Mouse (Mus musculus) neural tube, embryonic 12.5 days (tissue): ENCODE measurements around the gene Fuom. TPM values are rescaled to one million over a fixed set of nuclear protein-coding genes. Genes with fewer than 3 reads are reported as not detected.
A peak's percentile ranks its signal among the peaks of the same experiment; 100 is the strongest.
"Not testable (repeated sequence)": the region's sequence is repeated elsewhere in the genome, so short reads cannot be mapped to it uniquely, and the experiment has no call there.

Experiments
- ATAC-seq: fragments of 200-750 bp; cut with Nextera tagmentation; 2 replicates; pipeline ENCODE4 v1.8.0; 2017; ENCODE audit warnings: low read depth, mild to moderate bottlenecking, moderate TSS enrichment, moderate library complexity; ENCODE audit not compliant: low FRiP score
- H3K27ac ChIP-seq: fragments of 300-500 bp; sonication (generic); 2 replicates; pipeline ENCODE4 v1.5.1; 2016
- H3K27me3 ChIP-seq: fragments of 300-500 bp; sonication (generic); replicated peaks from 2 replicates; pipeline ENCODE4 v1.6.1; 2016; ENCODE audit warnings: mild to moderate bottlenecking
- H3K36me3 ChIP-seq: fragments of 300-500 bp; sonication (generic); 2 replicates; pipeline ENCODE4 v1.6.1; 2016; ENCODE audit warnings: mild to moderate bottlenecking
- H3K4me1 ChIP-seq: fragments of 300-500 bp; sonication (generic); 2 replicates; pipeline ENCODE4 v1.6.1; 2016
- H3K4me2 ChIP-seq: fragments of 300-500 bp; sonication (generic); replicated peaks from 2 replicates; pipeline ENCODE4 v1.6.1; 2016; ENCODE audit warnings: mild to moderate bottlenecking
- H3K4me3 ChIP-seq: fragments of 300-500 bp; sonication (generic); 2 replicates; pipeline ENCODE4 v1.5.1; 2016
- H3K9ac ChIP-seq: fragments of 300-500 bp; sonication (generic); 2 replicates; pipeline ENCODE4 v1.6.1; 2016; ENCODE audit warnings: mild to moderate bottlenecking
- H3K9me3 ChIP-seq: fragments of 300-500 bp; sonication (generic); 2 replicates; pipeline ENCODE4 v1.6.1; 2016; ENCODE audit warnings: mild to moderate bottlenecking
- WGBS: fragments of 180-500 bp; shearing (Covaris S2); methylation state at CpG from one replicate; pipeline ENCODE4 v1.1.7; 2016; 5-methylcytosine and 5-hydroxymethylcytosine counted together
- polyA plus RNA-seq: library from polyadenylated mRNA; unstranded; fragments of >200 nt; fragmentation: Nextera tagmentation; extraction: Ambion mirVana; gene quantifications from 2 replicates; pipeline ENCODE4 v1.2.1, GENCODE M21; 2016

Gene Fuom
- 22.3 and 23.9 TPM in 2 replicates for polyA plus RNA-seq

GRCm38 (mm10) chr7:140101993-140102860 lies at the start of gene Fuom:
Gene Fuom, minus strand, starts transcription at chr7:140102441.
- Histone ChIP-seq H3K4me2 (peak within 1 kb of the TSS; percentile 65), H3K4me3 (peak within 1 kb of the TSS; percentile 29), H3K27ac (no peak within 1 kb of the TSS), H3K9ac (peak within 1 kb of the TSS; percentile 56), H3K36me3 (peaks cover 20% of the 10 kb centered on the region), H3K27me3 (0 out of 2 replicates have a peak, but pooled peaks cover 2% of the 10 kb centered on the region), H3K4me1 (peaks cover 16% of the 10 kb centered on the region), H3K9me3 (no peaks in the 10 kb centered on the region)
- ATAC-seq: peak; percentile 91
- WGBS: 2% methylated on average over 30 of the region's 30 CpGs

- 87% methylated on average over 4 of the region's 4 CpGs for WGBS
- no peaks in the 10 kb centered on the region for H3K9me3 ChIP-seq
- peaks cover 5% of the 10 kb centered on the region; the same call in 1 of the 2 replicates for H3K36me3 ChIP-seq
- no peak overlapping the region for H3K27ac ChIP-seq
- no peaks in the 10 kb centered on the region for H3K27me3 ChIP-seq
- no peak overlapping the region for H3K4me3 ChIP-seq
- H3K4me1 ChIP-seq: no peaks in the 10 kb centered on the region
- no peak overlapping the region for H3K4me2 ChIP-seq
- no peak overlapping the region for H3K9ac ChIP-seq
- no peak for ATAC-seq
Observed at GRCm38 (mm10) chr7:140144550-140144949, 42.3 kb upstream of the Fuom start.

- H3K9ac ChIP-seq: no peak overlapping the region
- H3K4me2 ChIP-seq: no peak overlapping the region; the same call in 1 of the 2 replicates
- H3K27ac ChIP-seq: no peak overlapping the region
- no peaks in the 10 kb centered on the region for H3K9me3 ChIP-seq
- no peak for ATAC-seq
- H3K36me3 ChIP-seq: no peaks in the 10 kb centered on the region
- H3K4me1 ChIP-seq: peaks cover 5% of the 10 kb centered on the region; the same call in 1 of the 2 replicates
- H3K27me3 ChIP-seq: no peaks in the 10 kb centered on the region
- 8% methylated on average over 14 of the region's 14 CpGs for whole genome bisulfite sequencing
- no peak overlapping the region for H3K4me3 ChIP-seq
Observed at GRCm38 (mm10) chr7:140141350-140141749, 39.1 kb upstream of the Fuom start.

GRCm38 (mm10) chr7:140138021-140138310 lies 35.7 kb upstream of the Fuom start:
- Histone ChIP-seq H3K9ac (peak overlapping the region; percentile 77), H3K4me3 (peak overlapping the region; percentile 74), H3K27ac (no peak overlapping the region), H3K4me1 (peaks cover 5% of the 10 kb centered on the region; the same call in 1 of the 2 replicates), H3K9me3 (no peaks in the 10 kb centered on the region), H3K27me3 (no peaks in the 10 kb centered on the region), H3K4me2 (peak overlapping the region; percentile 81), H3K36me3 (no peaks in the 10 kb centered on the region)
- ATAC-seq: no peak; the same call in 1 of the 2 replicates
- under 1% methylated on average over 8 of the region's 8 CpGs for whole genome bisulfite sequencing

GRCm38 (mm10) chr7:140137135-140138020 lies 35.1 kb upstream of the Fuom start, which contains the start of gene Mtg1:
Gene Mtg1, plus strand, starts transcription at chr7:140137564.
- no peaks in the 10 kb centered on the region for H3K9me3 ChIP-seq
- no peaks in the 10 kb centered on the region for H3K27me3 ChIP-seq
- H3K4me3 ChIP-seq: peak within 1 kb of the TSS; percentile 74
- peak; percentile 96 for ATAC-seq
- 2% methylated on average over 39 of the region's 39 CpGs for WGBS
- no peaks in the 10 kb centered on the region for H3K36me3 ChIP-seq
- H3K4me1 ChIP-seq: peaks cover 5% of the 10 kb centered on the region; the same call in 1 of the 2 replicates
- peak within 1 kb of the TSS; percentile 77 for H3K9ac ChIP-seq
- H3K27ac ChIP-seq: no peak within 1 kb of the TSS
- peak within 1 kb of the TSS; percentile 81 for H3K4me2 ChIP-seq

- H3K36me3 ChIP-seq: peaks cover 3% of the 10 kb centered on the region; the same call in 1 of the 2 replicates
- WGBS: 94% methylated on average over 5 of the region's 5 CpGs
Observed at GRCm38 (mm10) chr7:140135106-140135770, 33.0 kb upstream of the Fuom start.

GRCm38 (mm10) chr7:140134033-140134432 lies 31.8 kb upstream of the Fuom start:
- not testable (repeated sequence) for H3K36me3 ChIP-seq, H3K9ac ChIP-seq, H3K4me1 ChIP-seq, H3K27ac ChIP-seq, ATAC-seq, H3K4me2 ChIP-seq, H3K9me3 ChIP-seq, H3K27me3 ChIP-seq, H3K4me3 ChIP-seq
- 95% methylated on average over 7 of the region's 7 CpGs for WGBS

More at GRCm38 (mm10) chr7:140135106-140135770, 33.0 kb upstream of the Fuom start:
- ATAC-seq: no peak
- H3K4me3 ChIP-seq: no peak overlapping the region
- H3K9ac ChIP-seq: no peak overlapping the region
- no peak overlapping the region for H3K27ac ChIP-seq
- H3K9me3 ChIP-seq: no peaks in the 10 kb centered on the region
- H3K4me2 ChIP-seq: no peak overlapping the region
- H3K4me1 ChIP-seq: peaks cover 5% of the 10 kb centered on the region; the same call in 1 of the 2 replicates
- H3K27me3 ChIP-seq: no peaks in the 10 kb centered on the region

GRCm38 (mm10) chr7:140132184-140132583 lies 29.9 kb upstream of the Fuom start:
- H3K27ac ChIP-seq, H3K9me3 ChIP-seq, ATAC-seq, H3K4me1 ChIP-seq, H3K4me2 ChIP-seq, H3K27me3 ChIP-seq, H3K36me3 ChIP-seq, H3K9ac ChIP-seq, H3K4me3 ChIP-seq: not testable (repeated sequence)
- 93% methylated on average over 7 of the region's 7 CpGs for WGBS

- no peak for ATAC-seq
- H3K27ac ChIP-seq: no peak overlapping the region
- no peaks in the 10 kb centered on the region for H3K9me3 ChIP-seq
- H3K9ac ChIP-seq: no peak overlapping the region
- WGBS: 90% methylated on average over 2 of the region's 2 CpGs
- H3K4me1 ChIP-seq: peaks cover 10% of the 10 kb centered on the region
- no peak overlapping the region for H3K4me2 ChIP-seq
- no peak overlapping the region for H3K4me3 ChIP-seq
- H3K27me3 ChIP-seq: no peaks in the 10 kb centered on the region
- peaks cover 6% of the 10 kb centered on the region; the same call in 1 of the 2 replicates for H3K36me3 ChIP-seq
Observed at GRCm38 (mm10) chr7:140127911-140128310, 25.7 kb upstream of the Fuom start.

GRCm38 (mm10) chr7:140126934-140127333 lies 24.7 kb upstream of the Fuom start:
- ATAC-seq: no peak
- Histone ChIP-seq H3K4me1 (peaks cover 10% of the 10 kb centered on the region), H3K4me2 (no peak overlapping the region), H3K36me3 (peaks cover 6% of the 10 kb centered on the region; the same call in 1 of the 2 replicates), H3K27me3 (no peaks in the 10 kb centered on the region), H3K27ac (no peak overlapping the region), H3K4me3 (no peak overlapping the region), H3K9me3 (no peaks in the 10 kb centered on the region), H3K9ac (no peak overlapping the region)
- WGBS: 87% methylated on average over 3 of the region's 3 CpGs

GRCm38 (mm10) chr7:140126022-140126350 lies 23.7 kb upstream of the Fuom start:
- Histone ChIP-seq H3K27me3 (no peaks in the 10 kb centered on the region), H3K4me2 (peak overlapping the region; percentile 85), H3K9me3 (no peaks in the 10 kb centered on the region), H3K4me1 (peaks cover 10% of the 10 kb centered on the region), H3K27ac (no peak overlapping the region), H3K36me3 (peaks cover 6% of the 10 kb centered on the region; the same call in 1 of the 2 replicates), H3K4me3 (peak overlapping the region; percentile 66), H3K9ac (peak overlapping the region; percentile 83)
- 0 out of 2 replicates have a peak, but pooled peaks have one; percentile 8 for ATAC-seq
- 8% methylated on average over 5 of the region's 5 CpGs for WGBS
